Mouse (Mus musculus) kidney, postnatal 10 days (tissue): ENCODE data around the gene Clasrp.

ENCODE experiments used
- DNase-seq: peaks from one replicate; pipeline ENCODE4 v3.0.0; 2021; ENCODE audit warnings: mixed read lengths

The Clasrp gene

GRCm38 (mm10) chr7:19603849-19604605 lies at the start of gene Clasrp:
Clasrp (minus strand) TSS chr7:19604486.
- peak; percentile 98 for DNase-seq

DNA sequence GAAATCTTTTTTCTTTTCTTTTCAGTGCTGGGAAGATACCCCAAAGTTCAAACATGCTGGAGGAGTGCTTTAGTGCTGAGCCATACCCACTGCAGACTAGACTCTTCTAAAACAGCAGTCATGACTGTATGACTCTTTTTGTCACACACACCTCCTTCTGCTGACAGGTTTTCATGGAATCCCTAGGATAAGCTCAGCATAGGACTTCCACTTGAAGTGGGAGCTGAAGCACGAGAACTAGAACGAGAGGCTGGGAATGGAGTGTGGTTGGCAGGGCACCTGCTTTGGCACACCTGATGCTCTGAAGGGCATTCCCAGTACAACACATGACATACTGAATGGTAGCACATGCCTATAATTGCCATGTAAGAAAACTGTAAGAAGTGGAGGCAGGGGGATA lies 48.3 kb upstream of the Clasrp start:
- DNase-seq = no peak

GRCm38 (mm10) chr7:19651063-19651786 lies 46.9 kb upstream of the Clasrp start:
- DNase-seq = peak; percentile 39

DNA sequence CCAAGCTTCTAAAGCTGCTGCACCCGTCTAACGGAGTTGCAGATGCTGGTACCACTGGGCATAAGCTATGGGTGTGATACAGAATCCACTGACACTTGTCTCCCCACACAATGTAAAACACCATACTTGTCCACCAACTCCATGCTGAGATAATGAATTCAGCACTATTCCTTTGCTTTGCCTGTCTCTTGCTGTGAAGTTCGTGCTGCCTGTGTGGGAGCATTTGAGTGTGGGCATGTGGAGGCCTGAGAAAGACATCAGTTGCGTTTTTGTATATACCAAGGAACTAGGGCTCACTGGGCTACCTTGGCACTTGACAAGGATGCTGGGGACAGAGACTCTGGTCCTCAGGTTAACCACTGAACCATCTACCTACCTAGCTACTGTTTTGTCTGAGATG lies 36.9 kb upstream of the Clasrp start:
- no peak for DNase-seq

DNA sequence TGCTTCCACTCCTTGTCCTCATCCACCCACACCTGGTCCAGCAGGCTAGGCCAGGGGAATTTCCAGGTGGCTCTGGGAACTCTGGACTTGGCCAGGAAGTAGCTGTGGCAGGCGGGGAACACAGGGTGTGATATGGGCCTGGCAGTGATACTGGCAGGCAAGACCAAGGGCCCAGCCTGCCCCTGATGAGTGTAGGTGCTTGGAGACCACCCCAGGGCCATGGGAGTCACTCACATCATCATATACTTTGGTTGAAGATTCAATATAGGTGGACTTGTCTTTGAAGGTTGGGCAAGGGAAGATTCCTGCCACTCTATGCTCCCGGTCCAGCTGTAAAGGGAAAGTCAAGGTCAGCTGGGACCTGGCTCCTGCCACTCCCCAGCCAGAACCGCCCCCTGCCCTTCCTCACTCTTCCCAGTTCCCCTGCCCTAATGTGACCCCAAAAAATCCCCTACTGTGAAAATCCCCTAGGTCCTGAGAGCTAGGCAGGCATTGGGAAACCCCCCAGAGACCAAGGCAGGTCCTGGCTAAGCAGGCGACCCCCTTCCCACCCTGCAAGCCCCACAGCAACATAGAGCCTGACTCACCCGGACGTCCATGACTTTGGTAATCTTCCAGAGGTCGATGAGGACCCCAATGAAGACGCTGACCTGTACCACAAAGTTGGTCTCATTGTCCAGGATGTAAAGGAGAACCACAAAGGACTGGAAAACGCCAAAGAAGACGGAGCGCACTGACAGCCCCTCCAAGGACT lies 31.0 kb upstream of the Clasrp start:
- no peak for DNase-seq

DNA sequence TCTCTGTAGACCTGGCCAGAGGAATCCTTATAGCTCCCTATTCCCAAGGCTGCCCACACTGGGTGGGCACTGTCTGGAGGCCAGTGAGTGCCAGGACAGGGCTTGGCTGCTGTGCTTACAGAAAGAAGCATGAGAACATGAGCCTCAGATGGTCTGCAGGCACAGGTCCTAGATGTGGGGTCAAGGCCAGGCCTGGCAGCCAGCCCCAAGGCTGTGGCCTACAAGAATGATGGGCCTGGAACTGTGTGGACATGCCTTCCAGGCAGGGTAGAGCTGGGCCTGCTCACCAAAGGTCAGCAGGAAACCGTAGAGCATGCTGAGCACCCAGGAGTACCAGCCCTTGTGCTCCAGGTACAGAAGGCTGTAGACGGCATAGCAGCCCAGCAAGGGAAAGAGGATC lies 30.3 kb upstream of the Clasrp start:
- no peak for DNase-seq

DNA sequence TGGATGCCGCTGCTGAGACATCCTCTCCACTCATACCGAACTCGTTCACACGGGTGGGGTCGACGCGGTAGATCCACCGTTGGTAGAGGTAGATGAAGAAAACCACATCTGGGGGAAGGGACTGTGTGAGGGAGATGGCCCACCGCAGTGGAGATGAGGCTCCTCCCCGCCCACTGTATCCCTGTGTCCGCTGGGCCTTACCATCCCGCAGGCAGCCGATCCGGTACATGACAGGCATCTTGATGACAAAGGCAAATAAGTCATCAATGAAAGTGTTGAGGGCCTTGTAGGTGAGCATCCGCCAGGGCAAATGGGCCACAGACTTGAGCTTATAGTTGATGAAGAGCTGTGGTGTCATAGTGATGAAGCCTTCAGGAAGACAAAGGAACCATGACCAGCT lies 29.6 kb upstream of the Clasrp start:
- DNase-seq = no peak

DNA sequence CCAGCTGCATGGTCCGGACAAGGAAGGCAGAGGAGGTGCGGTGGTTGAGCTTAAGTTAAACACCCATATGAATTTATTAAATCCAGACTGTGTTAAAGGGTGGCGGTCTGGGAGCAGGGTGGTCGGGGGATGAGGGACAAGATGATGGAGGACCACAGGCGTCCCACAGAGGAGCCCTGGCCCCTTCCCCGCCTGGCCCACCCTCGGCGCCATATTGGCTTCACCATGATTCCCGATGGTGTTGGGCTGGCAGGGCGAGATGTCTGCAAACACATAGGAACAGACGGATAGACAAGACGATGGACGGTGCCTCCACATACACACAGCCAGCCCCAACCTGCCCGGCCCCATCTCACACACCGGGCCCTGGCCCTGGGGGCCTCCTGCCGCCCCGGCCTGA lies 28.9 kb upstream of the Clasrp start:
- no peak for DNase-seq

DNA sequence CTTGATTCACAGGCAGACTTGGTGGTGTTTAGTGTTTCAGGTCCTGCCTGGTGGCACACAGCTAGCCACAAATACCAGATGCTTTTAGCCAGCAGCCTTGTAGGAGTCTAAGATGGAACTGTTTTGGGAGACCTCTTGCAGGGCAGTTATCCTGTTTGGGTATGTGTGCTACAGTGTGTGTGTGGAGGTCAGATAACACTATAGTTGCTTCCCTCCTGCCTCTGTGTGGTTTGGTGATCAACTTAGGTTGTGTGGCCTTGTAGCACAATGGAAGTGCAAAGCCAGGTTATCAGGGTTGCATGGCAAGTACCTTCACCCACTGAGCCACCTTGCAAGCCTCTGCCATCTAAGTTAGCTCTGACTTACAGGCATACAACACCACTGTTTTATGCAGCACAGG lies 28.4 kb upstream of the Clasrp start:
- DNase-seq = no peak

DNA sequence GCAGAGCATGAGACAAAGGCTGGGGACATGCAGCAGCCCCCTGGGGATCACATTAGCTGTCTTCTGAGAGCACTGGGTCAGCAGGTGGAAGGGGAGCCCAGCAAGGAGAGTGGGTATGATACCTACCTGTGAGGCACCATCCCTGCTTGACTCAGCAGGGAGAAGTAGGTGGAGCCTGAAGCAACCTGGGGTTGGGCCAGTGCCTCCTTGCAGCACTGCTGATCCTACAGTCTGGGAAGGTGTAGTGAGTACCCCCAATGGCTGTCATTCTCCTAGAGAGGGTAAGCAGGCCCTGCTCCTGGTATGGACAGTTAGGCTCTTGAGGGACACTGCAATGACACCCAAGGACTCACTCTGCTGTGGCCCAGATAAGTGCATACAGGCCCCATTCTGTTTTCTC lies 28.0 kb upstream of the Clasrp start:
- DNase-seq = no peak

DNA sequence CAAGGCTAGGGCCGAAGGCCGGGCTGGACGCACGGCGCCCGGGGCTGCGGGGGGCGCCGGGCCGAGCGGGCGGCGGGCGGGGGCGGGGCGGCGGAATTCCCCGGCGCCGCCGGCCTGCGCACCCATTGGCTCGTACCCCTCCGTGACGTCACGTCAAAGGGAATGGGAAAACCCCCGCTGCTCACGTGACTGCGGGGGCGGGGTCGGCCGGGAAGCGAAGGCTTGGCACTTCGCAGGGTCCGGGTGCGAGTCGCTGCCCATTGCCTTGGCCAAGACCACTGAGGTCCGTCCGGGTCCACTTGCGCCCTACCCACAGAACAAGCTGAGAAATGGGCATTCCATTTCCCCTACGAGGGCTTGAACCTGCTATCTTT lies 25.1 kb upstream of the Clasrp start, which contains the start of gene Relb:
TSS of gene Relb (minus strand) at position 78 of the 374 bp plus-strand sequence.
- DNase-seq = peak; percentile 97

GRCm38 (mm10) chr7:19628536-19629360 lies 24.5 kb upstream of the Clasrp start:
- peak; percentile 98 for DNase-seq

GRCm38 (mm10) chr7:19628192-19628535 lies 23.9 kb upstream of the Clasrp start:
- DNase-seq = no peak

GRCm38 (mm10) chr7:19627721-19628120 lies 23.4 kb upstream of the Clasrp start:
- DNase-seq = no peak

DNA sequence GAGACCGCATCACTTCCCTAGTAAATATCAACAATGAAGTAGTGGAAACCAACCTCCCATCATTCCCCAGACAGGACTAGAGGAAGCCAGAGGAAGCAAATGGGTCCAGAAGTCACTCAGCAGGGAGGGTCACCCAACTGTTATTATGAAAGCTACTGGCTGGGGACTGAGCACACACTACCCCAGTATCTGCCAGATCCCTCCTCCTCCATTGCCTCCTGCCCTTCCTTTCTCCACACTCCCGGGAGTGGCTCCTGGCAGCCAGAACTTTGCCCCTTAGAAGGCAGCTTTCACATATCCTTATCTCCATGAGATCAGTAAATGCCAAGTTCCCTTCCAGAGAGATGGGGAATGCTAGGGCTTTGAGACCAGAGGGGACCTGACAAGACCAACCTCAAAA lies 19.1 kb upstream of the Clasrp start:
- no peak for DNase-seq

- no peak for DNase-seq
Observed at GRCm38 (mm10) chr7:19622241-19622640, 18.0 kb upstream of the Clasrp start.

- DNase-seq = no peak
Observed at GRCm38 (mm10) chr7:19620811-19621210, 16.5 kb upstream of the Clasrp start.

GRCm38 (mm10) chr7:19619004-19619801 lies 14.9 kb upstream of the Clasrp start:
- peak; percentile 87 for DNase-seq

GRCm38 (mm10) chr7:19615036-19615577 lies 10.8 kb upstream of the Clasrp start:
- DNase-seq = no peak

- no peak for DNase-seq
Observed at GRCm38 (mm10) chr7:19610969-19611368, 6.7 kb upstream of the Clasrp start.

DNA sequence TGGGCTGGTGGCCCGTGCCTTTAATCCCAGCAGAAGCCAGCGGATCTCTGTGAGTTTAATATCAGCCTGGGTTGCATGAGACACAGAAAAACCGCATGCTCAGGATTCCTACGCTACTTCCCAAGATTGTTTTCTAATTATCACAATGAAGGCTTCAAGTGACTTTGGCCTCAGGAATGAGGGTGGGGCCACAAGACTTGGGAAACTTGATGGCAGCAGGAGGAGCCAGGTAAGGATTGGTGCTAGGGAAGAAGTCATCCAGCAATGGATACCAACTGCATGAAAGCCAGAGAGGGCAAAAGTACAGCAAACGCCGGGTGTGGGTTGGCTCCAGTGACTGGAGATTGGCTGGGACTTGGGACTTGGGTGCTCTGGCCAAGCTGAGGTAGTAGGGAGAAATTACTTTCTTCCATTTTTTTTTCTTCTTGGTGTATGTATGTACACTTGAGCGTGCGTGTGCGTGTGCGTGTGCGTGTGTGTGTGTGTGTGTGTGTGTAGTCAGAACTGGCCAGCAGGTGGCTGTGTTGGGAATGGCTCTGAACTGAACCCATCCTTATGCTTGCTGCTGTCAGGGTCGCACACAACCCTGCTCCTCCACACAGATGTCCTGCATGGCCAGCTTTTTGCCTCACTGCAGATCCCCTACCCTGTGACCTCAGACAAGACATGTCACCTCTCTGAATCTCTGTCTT lies 5.5 kb upstream of the Clasrp start:
- peak; percentile 26 for DNase-seq
